Mouse (Mus musculus) megakaryocyte, adult 5-6 weeks (primary cell): ENCODE data around the gene Med23. TPM values are rescaled to one million over a fixed set of nuclear protein-coding genes. Genes with fewer than 3 reads are reported as not detected.

Source experiments
- ATAC-seq: 2 replicates; pipeline ENCODE4 v1.8.0; 2016; ENCODE audit warnings: mild to moderate bottlenecking, inconsistent platforms; ENCODE audit not compliant: poor library complexity, severe bottlenecking
- total RNA-seq, 2 experiments: library from RNA; stranded (forward) in 1 of 2; stranded (reverse) in 1 of 2; fragments of 153-499, 151-499 nt in 1 of 2; fragments of 221-1000, 200-1000 nt in 1 of 2; gene quantifications; 2 replicates each; pipeline versions ENCODE4 v1.2.3 to v1.2.4; 2015 to 2017

The Med23 gene
- total RNA-seq, 2 experiments from 2014 or later: 12.1 to 24.2 TPM

GRCm38 (mm10) chr10:24864434-24864833 is 5.4 kb upstream of the Med23 start:
- ATAC-seq: no peak

GRCm38 (mm10) chr10:24873624-24874023 is 3.8 kb downstream of the Med23 start:
- ATAC-seq: no peak

- ATAC-seq: no peak
Measured at GRCm38 (mm10) chr10:24886008-24886407, 16.2 kb downstream of the Med23 start.

- ATAC-seq: no peak
Measured at GRCm38 (mm10) chr10:24888343-24888742, 18.6 kb downstream of the Med23 start.

- ATAC-seq: no peak
Measured at GRCm38 (mm10) chr10:24895927-24896326, 26.1 kb downstream of the Med23 start.

GRCm38 (mm10) chr10:24905627-24906026 is 35.8 kb downstream of the Med23 start:
- ATAC-seq: no peak

GRCm38 (mm10) chr10:24911199-24911598 is 41.4 kb downstream of the Med23 start:
- peak; percentile 94 for ATAC-seq

- ATAC-seq: no peak
Measured at GRCm38 (mm10) chr10:24912576-24912975, 42.8 kb downstream of the Med23 start.

GRCm38 (mm10) chr10:24915486-24915885 is 45.7 kb downstream of the Med23 start:
- ATAC-seq: no peak

- no peak for ATAC-seq
Measured at GRCm38 (mm10) chr10:24922977-24923376, 53.2 kb downstream of the Med23 start.

GRCm38 (mm10) chr10:24924296-24924695 is 54.5 kb downstream of the Med23 start:
- no peak for ATAC-seq

- no peak for ATAC-seq
Measured at GRCm38 (mm10) chr10:24926380-24926779, 56.6 kb downstream of the Med23 start.

GRCm38 (mm10) chr10:24926962-24927720 is 57.4 kb downstream of the Med23 start, which contains the start of gene Arg1:
TSS of gene Arg1 (minus strand) at chr10:24927484.
- ATAC-seq: no peak

GRCm38 (mm10) chr10:24928072-24928471 is 58.3 kb downstream of the Med23 start:
- ATAC-seq: peak; percentile 71

GRCm38 (mm10) chr10:24930143-24930542 is 60.4 kb downstream of the Med23 start:
- peak; percentile 83 for ATAC-seq

- no peak for ATAC-seq
Measured at GRCm38 (mm10) chr10:24947871-24948270, 78.1 kb downstream of the Med23 start.

GRCm38 (mm10) chr10:24948278-24948677 is 78.5 kb downstream of the Med23 start:
- no peak for ATAC-seq

GRCm38 (mm10) chr10:24950223-24950622 is 80.4 kb downstream of the Med23 start:
- peak; percentile 27; the same call in 1 of the 2 replicates for ATAC-seq

GRCm38 (mm10) chr10:24951575-24951974 is 81.8 kb downstream of the Med23 start:
- no peak for ATAC-seq

- no peak for ATAC-seq
Measured at GRCm38 (mm10) chr10:24952549-24952948, 82.8 kb downstream of the Med23 start.

GRCm38 (mm10) chr10:24953876-24954275 is 84.1 kb downstream of the Med23 start:
- no peak for ATAC-seq

GRCm38 (mm10) chr10:24958280-24959042 is 88.7 kb downstream of the Med23 start:
- ATAC-seq: no peak
